Mouse (Mus musculus) ovary, postnatal 10 days (tissue): ENCODE data around the gene Ndufa9.

Experiments used
- DNase-seq: peaks from one replicate; pipeline ENCODE4 v3.0.0; 2022; ENCODE audit warnings: low spot score

Ndufa9 gene

GRCm38 (mm10) chr6:126848712-126849704 is at the start of gene Ndufa9:
Ndufa9 (minus strand) TSS chr6:126849136.
- peak; percentile 94 for DNase-seq

- no peak for DNase-seq
Observed at GRCm38 (mm10) chr6:126877118-126877517, 28.2 kb upstream of the Ndufa9 start.

GRCm38 (mm10) chr6:126852881-126853280 is 3.9 kb upstream of the Ndufa9 start, which contains the start of gene Akap3:
Akap3 (plus strand) TSS chr6:126853098.
- DNase-seq = no peak

DNA sequence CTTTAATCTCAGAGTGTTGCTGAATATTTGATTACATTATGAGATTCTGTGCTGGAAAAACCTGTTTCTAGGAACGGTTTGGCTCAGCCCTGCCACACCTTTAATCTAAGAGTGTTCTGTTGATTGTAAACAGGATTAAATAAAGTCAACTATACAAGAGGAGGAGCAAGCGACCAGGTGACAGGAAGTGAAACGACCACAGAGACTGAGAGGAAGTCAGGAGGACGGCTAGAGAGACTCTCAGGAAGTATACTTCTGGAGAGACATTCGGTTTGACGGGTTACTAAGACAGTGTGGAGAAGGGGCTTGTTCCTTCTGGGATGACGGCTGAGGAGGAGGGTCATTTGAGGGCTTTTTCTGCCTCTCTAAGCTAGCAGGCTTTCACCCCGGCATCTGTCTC is 12.3 kb downstream of the Ndufa9 start:
- DNase-seq = no peak

DNA sequence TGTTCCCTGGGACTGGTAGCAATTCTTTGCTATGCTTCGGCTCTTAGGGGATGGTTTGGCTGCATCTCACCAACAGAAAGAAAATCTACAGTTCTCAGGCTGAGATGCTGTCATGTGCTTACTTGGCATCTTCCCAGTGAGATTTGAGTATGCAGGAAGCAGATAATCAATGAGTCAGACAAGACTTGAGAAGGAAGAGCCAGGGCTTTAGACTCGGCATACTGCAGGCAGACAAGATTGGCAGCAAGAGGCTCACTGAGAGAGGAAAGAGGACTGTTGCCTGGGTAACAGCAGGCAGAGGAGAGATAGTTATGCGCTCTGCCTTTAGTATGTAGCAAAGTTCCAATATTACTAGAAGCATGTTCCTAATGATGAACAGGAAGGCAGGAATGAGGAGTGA is 25.8 kb downstream of the Ndufa9 start:
- no peak for DNase-seq

DNA sequence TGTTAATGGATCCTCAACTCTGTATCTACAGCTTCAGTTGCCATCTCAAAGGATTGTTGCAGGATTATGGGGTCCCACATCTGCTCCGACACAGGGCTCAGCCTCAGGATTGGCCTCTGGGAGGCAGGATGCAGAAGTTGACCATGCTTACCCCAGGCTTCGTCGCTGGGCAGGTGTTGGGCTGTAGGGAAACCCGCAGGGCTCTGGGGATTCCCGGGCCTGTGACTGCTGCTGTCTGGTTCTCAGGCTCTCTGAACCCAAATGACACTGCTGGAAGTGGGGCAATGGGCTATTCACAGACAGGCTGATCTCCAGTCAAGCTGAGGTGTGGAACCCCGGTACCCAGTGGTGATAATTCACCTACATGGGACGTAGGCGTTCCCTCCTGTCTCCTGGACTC is 32.6 kb downstream of the Ndufa9 start:
- no peak for DNase-seq

DNA sequence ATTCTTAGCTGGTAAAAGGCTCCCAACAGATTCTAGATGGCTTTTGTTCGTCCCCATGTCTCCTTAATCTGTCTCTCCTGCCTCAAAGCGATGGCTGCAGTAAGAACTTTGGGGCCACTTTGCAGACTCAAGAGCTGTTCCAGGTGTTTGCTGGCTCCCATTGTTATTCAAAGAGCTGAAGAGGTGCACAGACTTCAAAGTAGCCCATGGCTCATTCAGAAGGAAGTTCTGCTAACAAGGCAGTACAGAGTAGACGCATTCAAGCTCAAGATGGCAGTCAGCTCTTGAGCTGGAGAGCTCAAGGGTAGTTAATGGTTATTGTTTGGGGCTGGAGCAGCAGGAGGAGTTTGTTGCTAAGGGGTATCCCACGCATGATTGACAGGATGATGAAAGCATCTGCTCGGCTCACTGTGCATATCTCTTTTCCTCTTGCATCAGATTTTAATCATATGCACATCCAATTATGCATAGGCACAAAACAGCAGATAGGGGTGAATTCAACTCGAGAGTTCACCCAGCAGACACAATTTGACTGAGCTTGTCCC is 33.7 kb downstream of the Ndufa9 start:
- no peak for DNase-seq

GRCm38 (mm10) chr6:126811481-126811880 is 37.5 kb downstream of the Ndufa9 start:
- DNase-seq = no peak

DNA sequence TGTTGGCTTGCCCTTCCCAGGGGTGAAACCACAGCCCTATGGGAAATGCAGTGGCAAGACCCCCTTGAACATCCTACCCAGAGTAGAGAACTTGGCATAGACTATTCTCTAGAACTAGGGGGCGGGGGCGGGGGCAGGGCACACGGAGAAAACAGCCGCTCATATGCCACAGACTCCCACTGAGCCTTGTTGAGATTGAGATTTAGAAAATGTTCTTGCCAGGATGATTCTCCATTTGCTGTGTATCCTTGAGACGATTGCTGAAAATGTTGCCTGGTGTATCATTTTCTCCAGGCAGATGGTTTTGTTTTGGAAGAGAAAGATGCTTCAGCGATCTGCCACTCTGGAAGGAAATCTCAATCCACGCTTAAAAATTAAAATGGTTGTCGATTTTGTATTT is 40.4 kb downstream of the Ndufa9 start:
- no peak for DNase-seq

GRCm38 (mm10) chr6:126808134-126808533 is 40.8 kb downstream of the Ndufa9 start:
- DNase-seq = no peak

GRCm38 (mm10) chr6:126806783-126807182 is 42.2 kb downstream of the Ndufa9 start:
- no peak for DNase-seq

DNA sequence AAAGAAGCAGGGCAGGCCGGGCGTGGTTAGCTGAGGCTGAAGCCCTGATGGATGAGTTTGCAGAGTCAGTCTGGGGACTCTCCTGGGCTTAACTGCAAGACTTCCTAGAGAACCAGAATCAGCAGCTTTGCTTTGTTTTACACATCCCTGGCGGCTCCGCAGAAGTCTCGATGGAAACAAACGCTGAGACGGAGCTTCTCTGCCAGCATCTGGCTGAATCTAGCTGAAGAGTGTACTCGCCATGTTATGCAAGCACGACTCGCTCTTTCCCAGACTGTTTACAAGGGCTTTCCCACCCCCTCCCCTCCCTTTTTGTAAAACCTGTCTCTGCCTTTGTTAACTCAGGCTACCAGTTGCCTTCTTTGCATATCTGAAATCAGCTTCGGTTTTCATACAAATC is 46.0 kb downstream of the Ndufa9 start:
- no peak for DNase-seq

- DNase-seq = no peak
Observed at GRCm38 (mm10) chr6:126794751-126795150, 54.2 kb downstream of the Ndufa9 start.

- no peak for DNase-seq
Observed at GRCm38 (mm10) chr6:126793689-126794088, 55.2 kb downstream of the Ndufa9 start.

GRCm38 (mm10) chr6:126791964-126792363 is 57.0 kb downstream of the Ndufa9 start:
- DNase-seq = peak; percentile 4

GRCm38 (mm10) chr6:126791488-126791887 is 57.4 kb downstream of the Ndufa9 start:
- DNase-seq = no peak

DNA sequence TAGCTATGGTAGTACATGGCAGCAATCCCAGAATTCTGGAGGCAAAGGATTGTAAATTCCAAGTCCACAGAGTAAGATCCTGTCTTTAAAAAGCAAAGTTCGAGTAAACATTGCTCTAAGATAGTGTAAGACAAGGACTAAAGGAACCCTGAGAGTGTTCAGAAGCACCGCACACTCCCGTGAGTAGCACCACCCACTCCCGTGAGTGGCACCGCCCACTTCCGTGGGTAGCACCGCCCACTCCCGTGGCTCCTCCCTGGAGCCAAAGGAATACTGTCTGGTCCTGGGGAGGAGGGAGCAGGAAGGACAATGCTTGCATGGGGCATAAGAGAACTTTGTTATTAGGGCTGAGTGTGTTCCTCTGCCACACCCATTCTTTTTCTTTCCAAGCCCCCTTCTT is 60.1 kb downstream of the Ndufa9 start:
- DNase-seq = no peak

GRCm38 (mm10) chr6:126784206-126784605 is 64.7 kb downstream of the Ndufa9 start:
- no peak for DNase-seq

DNA sequence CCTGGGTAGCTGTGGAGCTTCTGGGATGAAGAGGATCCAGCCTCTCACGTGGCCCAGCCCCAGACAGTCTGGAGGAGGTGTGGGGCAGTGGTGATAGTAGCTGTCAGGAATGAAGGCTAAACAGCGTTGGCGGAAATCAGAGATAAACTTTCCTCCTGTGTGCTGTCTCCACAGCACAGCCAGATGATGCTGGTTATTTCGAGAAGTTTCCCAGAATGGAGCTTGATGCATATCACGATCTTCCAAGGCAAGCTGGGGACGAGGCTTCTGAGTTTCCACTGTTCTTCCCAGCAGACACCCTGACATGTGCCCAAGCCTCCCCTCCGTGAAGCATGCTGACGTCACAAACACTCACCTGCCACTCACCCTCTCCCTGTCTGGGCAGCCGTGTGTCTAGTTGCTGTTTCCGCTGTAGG is 65.3 kb downstream of the Ndufa9 start:
- no peak for DNase-seq

DNA sequence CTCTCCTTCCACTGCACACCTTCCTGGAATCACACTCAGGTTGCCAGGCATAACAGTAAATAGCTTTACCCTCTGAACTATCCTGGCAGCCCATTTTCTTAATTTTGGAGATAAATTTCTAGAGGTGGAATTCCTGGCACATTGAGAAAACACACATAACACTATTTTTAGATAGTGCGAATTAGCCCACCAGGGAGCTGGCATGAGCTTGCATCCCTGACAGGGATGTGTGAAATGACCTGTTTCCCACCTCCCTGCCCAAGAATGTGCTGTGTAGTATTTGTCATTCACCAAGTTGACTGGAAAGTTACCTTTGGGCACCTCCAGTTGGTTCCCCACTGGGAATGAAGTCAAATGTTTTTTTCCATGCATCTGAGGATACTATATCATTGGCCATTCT is 65.9 kb downstream of the Ndufa9 start:
- no peak for DNase-seq

DNA sequence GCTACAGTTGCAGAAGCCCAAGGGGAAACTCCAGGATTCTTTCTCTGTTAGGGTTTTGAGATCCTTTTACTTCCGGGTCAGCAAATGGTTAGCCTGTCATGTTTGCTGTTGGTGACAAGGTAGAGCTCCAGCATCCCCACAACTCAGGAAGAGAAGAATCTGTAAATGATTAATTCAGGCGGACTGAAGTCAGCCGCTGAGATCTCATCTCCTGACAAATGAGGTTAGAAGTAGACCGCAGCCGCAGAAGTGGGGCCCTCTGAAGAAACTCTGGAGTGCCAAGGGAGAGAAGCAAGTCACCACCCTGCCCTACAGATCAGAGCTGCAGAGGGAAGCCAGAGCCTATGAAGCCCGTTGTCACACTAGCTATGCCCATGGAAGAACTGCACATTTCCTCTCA is 71.0 kb downstream of the Ndufa9 start:
- no peak for DNase-seq

GRCm38 (mm10) chr6:126773873-126774272 is 75.1 kb downstream of the Ndufa9 start:
- DNase-seq = no peak

- no peak for DNase-seq
Observed at GRCm38 (mm10) chr6:126772326-126772725, 76.6 kb downstream of the Ndufa9 start.
